Mouse (Mus musculus): Measurements from ENCODE around the gene Cyb561d1. TPM values are rescaled to one million over a fixed set of nuclear protein-coding genes. Genes with fewer than 3 reads are reported as not detected.

The Cyb561d1 gene
- total RNA-seq, 2 experiments from 2014 or later: 17.4 to 17.9 TPM

GRCm38 (mm10) chr3:108178756-108179715, 22.0 kb downstream of the Cyb561d1 start:
- DNase-seq (ENCODE audit: low spot score in 2 of 2): no peak
- intact Hi-C loops (cut with DNase I): no loop called here

GRCm38 (mm10) chr3:108174672-108175531, 26.1 kb downstream of the Cyb561d1 start:
- DNase-seq (ENCODE audit: low spot score in 2 of 2): peak; percentile 70 to 91
- intact Hi-C loops (cut with DNase I): no loop called here

- DNase-seq (ENCODE audit: low spot score in 2 of 2): no peak
- intact Hi-C loops (cut with DNase I): no loop called here
These were observed 31.8 kb downstream of the Cyb561d1 start for GRCm38 (mm10) chr3:108169199-108169598.

- intact Hi-C loops (cut with DNase I): no loop called here
- DNase-seq (ENCODE audit: low spot score in 2 of 2): no peak
These were observed 33.5 kb downstream of the Cyb561d1 start for GRCm38 (mm10) chr3:108167499-108167898.

GRCm38 (mm10) chr3:108166486-108167211, 34.4 kb downstream of the Cyb561d1 start:
- intact Hi-C loops (cut with DNase I): no loop called here

GRCm38 (mm10) chr3:108165532-108166315, 35.3 kb downstream of the Cyb561d1 start:
- DNase-seq (ENCODE audit: low spot score in 2 of 2): no peak
- intact Hi-C loops (cut with DNase I): loop anchor here (2.0 kb wide), 1 partner anchor 39 kb away; no protein-coding TSS in a partner anchor

More at GRCm38 (mm10) chr3:108166486-108167211, 34.4 kb downstream of the Cyb561d1 start:
- DNase-seq (ENCODE audit: low spot score in 2 of 2): peak in 1 of 2 experiments; percentile 70

- intact Hi-C loops (cut with DNase I): loop anchor here (2.0 to 5.0 kb wide), 3 partner anchors 40 to 107 kb away; partner anchors contain the start of gene Psma5
These were observed 36.2 kb downstream of the Cyb561d1 start for GRCm38 (mm10) chr3:108164807-108165206.

GRCm38 (mm10) chr3:108164091-108164490, 36.9 kb downstream of the Cyb561d1 start:
- intact Hi-C loops (cut with DNase I): loop anchor here (2.0 to 5.0 kb wide), 3 partner anchors 41 to 108 kb away; partner anchors contain the start of gene Psma5
- DNase-seq (ENCODE audit: low spot score in 2 of 2): no peak

More at GRCm38 (mm10) chr3:108164807-108165206, 36.2 kb downstream of the Cyb561d1 start:
- peak; percentile 85 to 93 for DNase-seq (ENCODE audit: low spot score in 2 of 2)

GRCm38 (mm10) chr3:108158383-108159037, 42.5 kb downstream of the Cyb561d1 start:
- DNase-seq (ENCODE audit: low spot score in 2 of 2): peak; percentile 73 to 93
- intact Hi-C loops (cut with DNase I): no loop called here

- DNase-seq (ENCODE audit: low spot score in 2 of 2): peak; percentile 77 to 90
- intact Hi-C loops (cut with DNase I): no loop called here
These were observed 46.4 kb downstream of the Cyb561d1 start, which contains the start of gene Gpr61 for GRCm38 (mm10) chr3:108154656-108155055. TSS of gene Gpr61 (minus strand) at chr3:108154882.

GRCm38 (mm10) chr3:108152290-108152689, 48.7 kb downstream of the Cyb561d1 start:
- DNase-seq (ENCODE audit: low spot score in 2 of 2): no peak
- intact Hi-C loops (cut with DNase I): no loop called here

GRCm38 (mm10) chr3:108147386-108148235, 53.4 kb downstream of the Cyb561d1 start:
- DNase-seq (ENCODE audit: low spot score in 2 of 2): peak; percentile 87 to 92
- intact Hi-C loops (cut with DNase I): loop anchor here (1.0 to 10.0 kb wide), 3 partner anchors 77 to 283 kb away; partner anchors contain the start of gene Gstm7

GRCm38 (mm10) chr3:108146671-108147070, 54.3 kb downstream of the Cyb561d1 start:
- intact Hi-C loops (cut with DNase I): loop anchor here (1.0 to 10.0 kb wide), 3 partner anchors 76 to 282 kb away; partner anchors contain the start of gene Gstm7
- no peak for DNase-seq (ENCODE audit: low spot score in 2 of 2)

Data from left cerebral cortex, postnatal 25 days (tissue).